ENCODE assay signal across 14 mouse cellular contexts in the genomic region with DNA sequence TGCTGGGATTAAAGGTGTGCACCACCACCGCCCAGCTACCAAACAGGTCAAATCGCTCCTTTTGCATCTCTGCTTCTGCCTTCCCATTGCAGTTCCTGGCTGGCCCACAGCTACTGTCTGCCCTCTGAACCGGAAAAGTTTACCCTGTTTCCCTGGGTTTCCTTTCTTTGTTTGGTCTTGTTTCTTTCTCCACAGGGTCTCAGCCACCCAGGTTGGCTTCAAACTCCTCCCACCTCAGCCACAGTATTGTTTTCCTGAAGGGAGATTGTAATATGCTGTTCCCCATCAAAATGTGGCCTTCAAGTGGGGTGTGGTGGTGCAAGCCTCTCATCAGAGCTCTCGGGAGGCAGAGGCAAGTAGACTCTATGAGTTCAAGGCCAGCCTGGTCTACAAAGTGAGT. TPM values are rescaled to one million over a fixed set of nuclear protein-coding genes. Genes with fewer than 3 reads are reported as not detected.
"Had no signal": no experiment of that assay in that cellular context is flagged by ENCODE, and none has a peak within 500 bp of the region (broad histone marks: within the 10 kb centered on the region; RNA-seq: fewer than 3 reads in every experiment).

No protein-coding gene starts in this region.

- ATAC-seq: intestine, postnatal 0 days; lung, postnatal 0 days had no signal

- H3K4me3 ChIP-seq: limb, embryonic 13.5 days; midbrain, embryonic 12.5 days had no signal

- H3K9ac ChIP-seq: limb, embryonic 13.5 days; liver, embryonic 14.5 days; midbrain, embryonic 12.5 days had no signal

- H3K27ac ChIP-seq: kidney, postnatal 0 days; limb, embryonic 13.5 days; liver, embryonic 14.5 days; midbrain, embryonic 12.5 days had no signal

- H3K9me3 ChIP-seq: limb, embryonic 13.5 days; midbrain, embryonic 12.5 days had no signal

- H3K27me3 ChIP-seq: midbrain, embryonic 12.5 days had no signal

- DNase-seq: kidney, adult 8-10 months; kidney, postnatal 36 days; left cerebral cortex, postnatal 4 days; lung, adult 18-20 months; lung, postnatal 36 days; right cerebral cortex, postnatal 14 days; thymus, postnatal 36 days had no signal

- H3K4me2 ChIP-seq: limb, embryonic 13.5 days; midbrain, embryonic 12.5 days had no signal

RNA-seq across cellular contexts. Expression of a gene that starts 8.7 kb away (rescaled TPM):
- total RNA-seq: liver, adult 2 months had no signal
